Mouse (Mus musculus) heart, embryonic 16.5 days (tissue): Measurements from ENCODE around the gene Gm17018. TPM values are rescaled to one million over a fixed set of nuclear protein-coding genes. Genes with fewer than 3 reads are reported as not detected.

ENCODE experiments used
- polyA plus RNA-seq: library from polyadenylated mRNA; unstranded; fragments of >200 nt; fragmentation: Nextera tagmentation; extraction: Ambion mirVana; gene quantifications from 2 replicates; pipeline ENCODE4 v1.2.1, GENCODE M21; 2015

Gm17018 gene
- polyA plus RNA-seq, 1 experiment from 2014 or later: 32.0 TPM

Other genes starting within 250 kb of the Gm17018 start
- gene Btrc, start 196.9 kb upstream of the Gm17018 start, polyA plus RNA-seq: 30.9 and 31.4 TPM in 2 replicates
- 13.4 and 14.5 TPM in 2 replicates for gene Poll, start 84 bp upstream of the Gm17018 start, polyA plus RNA-seq
- 4.5 and 7.1 TPM in 2 replicates for gene Fbxw4, start 99.7 kb downstream of the Gm17018 start, polyA plus RNA-seq
- gene Fgf8, start 182.3 kb downstream of the Gm17018 start, polyA plus RNA-seq: 0.12 and 0.47 TPM in 2 replicates
- gene Npm3, start 189.0 kb downstream of the Gm17018 start, polyA plus RNA-seq: 9.0 and 9.2 TPM in 2 replicates
- gene Mgea5, start 223.2 kb downstream of the Gm17018 start, polyA plus RNA-seq: 33.3 and 33.7 TPM in 2 replicates